Mouse (Mus musculus) c-Kit-negative CD71-positive TER-119-positive erythroid progenitor cells, embryonic 14.5 days (primary cell): ENCODE measurements around the gene Lpin1.

ENCODE experiments used
- DNase-seq: peaks from one replicate; pipeline ENCODE4 v3.0.0-alpha.2; 2013; ENCODE audit warnings: low read depth, low spot score

Gene Lpin1

DNA sequence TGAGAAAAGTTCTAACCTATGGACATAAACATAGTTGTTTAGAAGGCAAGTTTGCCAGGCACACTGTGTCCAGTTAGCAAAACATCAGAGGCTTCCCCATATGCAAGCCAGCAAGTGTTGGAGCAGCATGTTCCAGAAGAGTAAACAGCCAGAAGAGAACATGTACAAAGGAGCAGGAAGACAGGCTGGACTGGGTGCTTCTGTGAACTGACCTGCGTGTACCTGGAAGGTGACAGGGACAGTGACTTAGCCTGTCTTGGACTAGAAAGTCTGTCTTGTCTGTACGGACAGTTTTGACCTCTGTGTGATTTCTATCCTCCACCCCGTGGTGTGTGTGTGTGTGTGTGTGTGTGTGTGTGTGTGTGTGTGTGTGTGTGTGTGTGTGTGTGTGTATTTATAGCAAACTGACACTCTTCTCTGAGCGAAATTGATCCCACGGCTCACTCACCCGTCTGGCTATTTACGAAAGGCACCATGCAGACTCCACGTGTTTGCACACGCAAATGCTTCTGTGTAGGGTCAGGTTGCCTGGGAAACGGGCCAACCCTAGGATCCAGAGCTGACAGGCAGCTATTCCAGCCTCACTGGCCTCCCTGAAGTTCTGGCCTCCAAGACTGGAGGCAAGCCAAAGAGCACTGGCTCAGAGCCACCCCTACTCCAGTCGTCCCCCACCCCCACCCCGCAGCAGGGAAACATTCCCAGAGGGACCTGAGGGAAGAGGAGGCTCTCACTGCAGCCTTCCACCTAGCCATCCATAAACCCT, 7.9 kb upstream of the Lpin1 start:
- no peak for DNase-seq

GRCm38 (mm10) chr12:16615738-16616137, 5.0 kb upstream of the Lpin1 start:
- no peak for DNase-seq

DNA sequence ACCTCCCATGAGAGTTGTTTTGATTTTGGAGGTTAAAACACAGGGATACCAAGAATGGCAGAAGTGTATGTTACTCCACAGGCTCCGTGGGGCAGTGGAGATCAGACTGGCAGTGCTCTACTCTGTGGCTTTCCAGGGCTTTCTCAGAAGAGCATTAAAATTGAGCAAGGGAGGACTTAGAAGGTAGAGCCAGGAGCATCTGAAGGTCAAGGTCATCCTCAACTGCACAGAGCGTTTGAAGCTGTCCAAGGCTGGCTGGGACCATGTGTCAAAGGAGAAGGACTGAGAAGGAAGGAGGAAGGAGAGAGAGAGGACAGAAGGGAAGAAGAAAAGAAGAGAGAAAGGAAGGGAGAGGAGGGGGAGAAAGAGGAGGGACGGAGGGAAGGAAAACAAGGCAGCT, 3.8 kb upstream of the Lpin1 start:
- DNase-seq = no peak

GRCm38 (mm10) chr12:16605624-16606023, 5.1 kb downstream of the Lpin1 start:
- no peak for DNase-seq

GRCm38 (mm10) chr12:16602271-16602670, 8.5 kb downstream of the Lpin1 start:
- DNase-seq = no peak

DNA sequence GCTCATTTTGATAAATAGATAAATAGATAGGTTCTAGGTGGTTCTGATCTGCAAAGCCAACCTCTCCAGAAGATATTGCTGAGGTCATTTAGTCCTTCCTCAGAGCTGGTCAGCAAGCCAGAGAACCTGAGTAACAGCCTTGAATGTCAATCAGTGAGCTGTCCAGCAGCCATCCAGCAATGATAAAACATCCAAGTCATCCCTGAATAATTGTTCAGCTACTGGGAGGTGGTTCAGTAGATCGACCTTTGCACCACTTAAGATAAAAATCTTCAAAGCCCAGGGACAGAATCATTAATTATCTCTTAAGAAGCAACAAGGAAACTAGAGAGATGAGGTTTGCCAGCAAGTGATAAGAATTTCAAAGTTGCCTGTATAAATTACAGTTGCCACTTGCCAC, 10.4 kb downstream of the Lpin1 start:
- no peak for DNase-seq

- DNase-seq = no peak
Measured at GRCm38 (mm10) chr12:16599359-16599758, 11.4 kb downstream of the Lpin1 start.

DNA sequence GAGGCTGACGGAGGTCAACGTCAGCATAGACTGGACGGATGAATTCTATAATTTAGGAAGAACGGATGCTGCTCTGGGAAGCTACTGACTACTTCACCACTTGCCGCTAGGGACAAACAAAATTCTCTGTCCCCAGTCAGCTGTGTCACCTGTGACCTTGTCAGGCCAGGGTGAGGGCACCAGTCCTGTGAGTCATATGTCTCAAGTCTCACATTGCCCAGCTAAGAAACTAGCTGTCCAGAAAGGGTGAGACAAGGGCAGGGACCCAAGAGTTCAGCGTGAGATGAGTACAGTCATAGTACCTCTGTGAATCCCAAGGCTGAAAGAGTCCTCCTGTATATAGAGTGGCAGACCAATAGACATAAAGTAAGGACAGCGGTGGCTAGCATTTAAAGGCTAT, 17.0 kb downstream of the Lpin1 start:
- DNase-seq = no peak

- no peak for DNase-seq
Measured at GRCm38 (mm10) chr12:16593014-16593413, 17.8 kb downstream of the Lpin1 start.

GRCm38 (mm10) chr12:16592451-16592850, 18.3 kb downstream of the Lpin1 start:
- no peak for DNase-seq

DNA sequence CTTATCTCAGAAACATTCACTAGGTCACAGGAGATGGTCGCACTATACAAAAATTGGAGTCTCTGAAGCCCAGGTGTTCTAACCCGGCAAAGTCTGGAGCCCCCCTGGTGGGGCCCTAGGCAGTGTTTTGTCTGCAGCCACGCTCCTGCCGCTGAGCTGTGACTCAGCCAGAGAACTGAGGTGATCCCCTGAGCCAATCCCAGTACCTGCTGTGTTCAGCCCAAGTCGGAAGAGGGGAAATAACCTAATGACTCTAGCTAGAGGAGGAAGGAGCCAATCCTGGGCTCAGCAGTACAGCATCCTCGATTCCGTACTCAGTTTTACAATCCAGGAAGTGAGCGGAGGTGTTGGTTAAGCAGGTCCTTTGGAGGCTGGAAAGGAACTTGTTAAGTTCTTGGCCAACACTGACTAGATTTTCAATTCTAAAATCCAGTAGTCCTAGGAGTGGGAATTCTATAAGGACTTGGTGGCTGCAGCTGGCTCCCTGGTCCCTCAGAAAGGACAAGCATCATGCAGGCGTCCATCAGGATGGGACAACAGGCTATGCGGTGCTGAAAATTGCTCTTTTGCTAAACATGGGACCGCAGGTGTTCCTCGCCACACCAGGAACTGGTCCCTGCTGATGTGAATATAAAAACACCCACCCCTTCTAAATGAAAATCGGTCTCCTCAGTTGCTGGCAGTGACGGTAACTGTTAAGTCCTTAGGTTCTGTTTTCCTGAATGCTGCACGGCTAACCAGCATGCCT, 19.1 kb downstream of the Lpin1 start:
- DNase-seq = no peak

DNA sequence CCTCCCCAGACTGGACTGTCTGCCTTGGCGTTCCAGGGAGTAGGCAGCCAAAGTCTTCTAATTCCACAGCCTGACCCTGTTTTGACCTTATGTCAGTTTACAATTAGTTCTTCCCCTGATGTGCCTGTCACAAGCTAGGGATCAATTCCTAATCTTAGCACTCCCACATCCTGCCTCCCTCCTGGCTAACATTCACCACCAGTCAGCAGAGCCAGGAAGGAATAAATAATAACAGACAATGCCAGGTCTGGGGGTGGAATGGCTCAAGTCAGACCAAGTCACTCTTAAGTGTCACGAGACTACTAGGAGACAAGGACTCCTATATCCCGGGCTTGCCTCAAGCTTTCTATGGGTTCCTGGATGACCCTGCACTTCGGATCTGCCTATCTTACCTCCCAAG, 20.8 kb downstream of the Lpin1 start:
- DNase-seq = no peak

DNA sequence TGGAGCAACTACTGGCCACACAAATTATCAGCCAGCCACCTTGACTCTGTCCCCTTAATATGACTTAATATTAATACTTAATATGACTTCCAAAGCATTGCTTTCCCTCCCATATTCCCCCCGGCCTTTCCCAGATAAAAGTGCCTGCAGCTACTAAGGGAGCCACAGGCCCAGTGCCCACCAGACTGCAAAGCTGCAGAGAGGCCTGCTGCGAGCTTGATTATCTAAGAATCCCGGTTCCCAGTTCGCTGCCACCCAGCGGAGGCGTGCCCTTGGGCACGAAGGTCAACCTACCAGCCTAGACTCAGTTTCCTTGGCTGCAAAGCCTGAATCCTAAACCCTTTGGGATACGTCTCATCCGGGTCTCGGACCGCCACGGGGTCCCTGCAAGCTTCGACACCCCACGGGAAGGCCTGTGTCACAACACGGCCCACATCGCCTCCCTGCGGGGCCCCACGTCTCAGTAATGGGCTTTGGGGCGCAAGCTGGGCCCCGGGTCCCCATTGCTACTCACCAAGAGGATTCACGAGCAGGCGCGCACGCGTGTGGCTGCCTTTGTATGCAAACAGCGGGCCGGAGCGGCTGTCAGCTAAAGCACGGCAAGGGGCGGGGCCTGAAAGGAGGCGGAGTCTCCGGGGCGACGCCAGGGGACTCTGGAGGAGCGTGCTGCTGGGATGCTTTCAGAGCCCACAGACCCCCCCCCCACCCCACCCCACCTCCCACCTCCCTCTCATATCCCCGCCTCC, 21.4 kb downstream of the Lpin1 start:
- peak; percentile 44 for DNase-seq

DNA sequence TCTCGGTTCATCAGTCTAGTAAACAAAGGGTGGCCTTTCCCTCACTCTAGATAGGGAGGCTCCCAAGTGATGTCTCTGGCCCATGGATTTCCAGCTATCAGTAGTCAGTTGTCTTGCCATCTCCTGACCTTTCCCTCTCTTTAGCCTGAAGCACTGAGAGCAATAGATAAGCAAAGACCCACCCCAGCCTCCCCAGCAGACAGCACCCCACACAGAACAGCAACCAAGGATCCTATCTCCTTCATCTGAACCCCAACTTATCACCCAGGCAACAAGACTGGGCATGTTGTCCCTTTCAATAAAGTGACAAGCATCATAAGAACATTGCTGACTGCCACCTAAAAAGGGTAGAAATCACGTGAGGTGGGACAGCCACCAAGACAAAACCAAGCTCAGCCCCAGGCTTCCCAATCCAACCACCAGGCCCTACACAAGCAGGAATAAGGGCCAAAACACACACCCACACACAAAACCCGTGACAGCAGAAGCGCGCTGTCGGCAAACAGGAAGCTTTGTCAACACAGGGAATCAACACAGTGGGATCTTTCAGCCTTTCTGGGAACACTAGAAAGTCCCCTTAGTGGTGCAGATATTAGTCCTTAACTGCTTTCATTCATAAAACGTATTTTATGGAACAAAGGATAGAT, 22.2 kb downstream of the Lpin1 start:
- no peak for DNase-seq

GRCm38 (mm10) chr12:16587767-16588166, 23.0 kb downstream of the Lpin1 start:
- no peak for DNase-seq

DNA sequence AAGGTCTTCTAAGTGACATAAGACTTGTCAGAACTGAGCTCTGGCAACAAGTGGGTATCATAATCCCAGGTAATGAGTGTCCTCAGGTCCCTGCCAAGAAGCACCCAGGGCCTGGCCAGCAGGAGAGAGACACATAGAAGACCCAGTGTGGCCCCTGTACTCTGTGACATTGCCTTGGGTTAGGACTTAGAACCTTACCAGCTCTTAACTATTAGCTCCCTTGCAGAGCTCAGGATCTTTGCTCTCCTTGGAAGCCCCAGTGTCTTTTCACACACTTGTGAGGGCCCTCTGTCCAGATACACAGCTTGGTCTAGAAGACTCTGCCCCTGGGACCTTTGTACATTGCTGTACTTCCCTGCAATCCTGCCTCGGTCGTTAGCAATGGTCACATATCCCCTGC, 23.7 kb downstream of the Lpin1 start:
- DNase-seq = no peak

GRCm38 (mm10) chr12:16584964-16585363, 25.8 kb downstream of the Lpin1 start:
- DNase-seq = no peak

GRCm38 (mm10) chr12:16584035-16584682, 26.6 kb downstream of the Lpin1 start:
- no peak for DNase-seq

DNA sequence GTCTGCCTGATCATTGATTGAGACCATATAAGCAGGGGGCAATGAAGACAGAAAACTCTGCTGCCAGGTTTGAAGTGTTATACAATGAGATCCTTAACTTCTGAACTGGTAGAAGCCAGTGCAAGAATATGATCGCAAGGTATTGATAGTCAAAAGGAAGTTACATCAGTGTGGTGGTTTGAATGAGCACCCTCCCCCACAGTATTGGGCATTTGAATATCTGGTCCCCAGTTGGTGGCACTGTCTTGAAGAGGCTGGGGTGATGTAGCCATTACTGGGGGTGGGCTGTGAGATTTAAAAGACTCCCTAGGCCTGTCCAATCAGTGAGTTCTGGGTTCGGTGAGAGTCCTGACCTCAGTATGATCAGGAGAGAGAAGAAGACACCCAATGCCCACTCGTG, 27.5 kb downstream of the Lpin1 start:
- no peak for DNase-seq

- DNase-seq = no peak
Measured at GRCm38 (mm10) chr12:16580306-16580705, 30.5 kb downstream of the Lpin1 start.

- no peak for DNase-seq
Measured at GRCm38 (mm10) chr12:16577665-16578233, 33.0 kb downstream of the Lpin1 start.
